Mouse (Mus musculus) liver, embryonic 15.5 days (tissue): Measurements from ENCODE around the gene Slc38a1. TPM values are rescaled to one million over a fixed set of nuclear protein-coding genes. Genes with fewer than 3 reads are reported as not detected.
A peak's percentile ranks its signal among the peaks of the same experiment; 100 is the strongest.

Experiments used
- ATAC-seq: fragments of 200-750 bp; cut with Nextera tagmentation; 2 replicates; pipeline ENCODE4 v1.8.0; 2017; ENCODE audit warnings: moderate number of reproducible peaks, mild to moderate bottlenecking, moderate library complexity; ENCODE audit not compliant: insufficient read depth
- H3K27ac ChIP-seq: fragments of 300-500 bp; sonication (generic); replicated peaks from 2 replicates; pipeline ENCODE4 v1.5.1; 2015; ENCODE audit warnings: mild to moderate bottlenecking, inconsistent platforms
- H3K27me3 ChIP-seq: fragments of 300-500 bp; sonication (generic); 2 replicates; pipeline ENCODE4 v1.6.1; 2015; ENCODE audit warnings: mild to moderate bottlenecking, inconsistent platforms
- H3K36me3 ChIP-seq: fragments of 300-500 bp; sonication (generic); replicated peaks from 2 replicates; pipeline ENCODE4 v1.6.1; 2015; ENCODE audit warnings: moderate library complexity, mild to moderate bottlenecking, inconsistent platforms
- H3K4me1 ChIP-seq: fragments of 300-500 bp; sonication (generic); replicated peaks from 2 replicates; pipeline ENCODE4 v1.6.1; 2015; ENCODE audit warnings: inconsistent platforms
- H3K4me2 ChIP-seq: fragments of 300-500 bp; sonication (generic); 2 replicates; pipeline ENCODE4 v1.6.1; 2015; ENCODE audit warnings: moderate library complexity, mild to moderate bottlenecking, inconsistent platforms
- H3K4me3 ChIP-seq: fragments of 300-500 bp; sonication (generic); replicated peaks from 2 replicates; pipeline ENCODE4 v1.5.1; 2015; ENCODE audit warnings: mild to moderate bottlenecking, inconsistent platforms
- H3K9ac ChIP-seq: fragments of 300-500 bp; sonication (generic); 2 replicates; pipeline ENCODE4 v1.6.1; 2015; ENCODE audit warnings: moderate library complexity, mild to moderate bottlenecking, inconsistent platforms
- H3K9me3 ChIP-seq: fragments of 300-500 bp; sonication (generic); replicated peaks from 2 replicates; pipeline ENCODE4 v1.6.1; 2016; ENCODE audit warnings: inconsistent platforms
- WGBS: fragments of 180-500 bp; shearing (Covaris S2); methylation state at CpG from one replicate; pipeline ENCODE4 v1.1.7; 2015; ENCODE audit warnings: mixed read lengths; ENCODE audit not compliant: insufficient replicate concordance; 5-methylcytosine and 5-hydroxymethylcytosine counted together
- polyA plus RNA-seq: library from polyadenylated mRNA; unstranded; fragments of >200 nt; fragmentation: Nextera tagmentation; extraction: Ambion mirVana; gene quantifications from 2 replicates; pipeline ENCODE4 v1.2.1, GENCODE M21; 2015

The Slc38a1 gene
- polyA plus RNA-seq, 1 experiment from 2014 or later: 18.2 TPM

GRCm38 (mm10) chr15:96551569-96552380 is 90.9 kb downstream of the Slc38a1 start:
- no peak overlapping the region for H3K9ac ChIP-seq
- ATAC-seq: peak; percentile 40; the same call in 1 of the 2 replicates
- H3K4me2 ChIP-seq: no peak overlapping the region
- no peaks in the 10 kb centered on the region for H3K9me3 ChIP-seq
- H3K36me3 ChIP-seq: no peaks in the 10 kb centered on the region
- H3K27me3 ChIP-seq: no peaks in the 10 kb centered on the region
- no peaks in the 10 kb centered on the region for H3K4me1 ChIP-seq
- no peak overlapping the region for H3K27ac ChIP-seq
- H3K4me3 ChIP-seq: no peak overlapping the region
- 51% methylated on average over 9 of the region's 9 CpGs for WGBS

GRCm38 (mm10) chr15:96551107-96551506 is 91.6 kb downstream of the Slc38a1 start:
- WGBS: 70% methylated on average over 8 of the region's 8 CpGs
- ATAC-seq: no peak
- Histone ChIP-seq H3K4me1 (no peaks in the 10 kb centered on the region), H3K27me3 (no peaks in the 10 kb centered on the region), H3K27ac (no peak overlapping the region), H3K4me3 (no peak overlapping the region), H3K9ac (no peak overlapping the region), H3K4me2 (no peak overlapping the region), H3K9me3 (no peaks in the 10 kb centered on the region), H3K36me3 (no peaks in the 10 kb centered on the region)

- Histone ChIP-seq H3K27me3 (no peaks in the 10 kb centered on the region), H3K27ac (no peak overlapping the region), H3K4me1 (no peaks in the 10 kb centered on the region), H3K4me2 (no peak overlapping the region), H3K36me3 (no peaks in the 10 kb centered on the region), H3K9ac (no peak overlapping the region), H3K4me3 (no peak overlapping the region), H3K9me3 (no peaks in the 10 kb centered on the region)
- WGBS: 64% methylated on average over 9 of the region's 9 CpGs
- ATAC-seq: no peak
These were observed 94.3 kb downstream of the Slc38a1 start for GRCm38 (mm10) chr15:96548363-96548762.

GRCm38 (mm10) chr15:96547256-96548195 is 95.2 kb downstream of the Slc38a1 start:
- Histone ChIP-seq H3K4me1 (no peaks in the 10 kb centered on the region), H3K27me3 (no peaks in the 10 kb centered on the region), H3K9me3 (no peaks in the 10 kb centered on the region), H3K4me2 (no peak overlapping the region), H3K9ac (no peak overlapping the region), H3K36me3 (no peaks in the 10 kb centered on the region), H3K4me3 (no peak overlapping the region), H3K27ac (no peak overlapping the region)
- WGBS: 70% methylated on average over 21 of the region's 21 CpGs
- ATAC-seq: no peak

- Histone ChIP-seq H3K4me3 (peak overlapping the region; percentile 33), H3K36me3 (no peaks in the 10 kb centered on the region), H3K4me2 (peak overlapping the region; percentile 52), H3K27me3 (no peaks in the 10 kb centered on the region), H3K27ac (no peak overlapping the region), H3K9ac (no peak overlapping the region), H3K9me3 (no peaks in the 10 kb centered on the region), H3K4me1 (no peaks in the 10 kb centered on the region)
- under 1% methylated on average over 24 of the region's 24 CpGs for WGBS
- no peak for ATAC-seq
These were observed 99.4 kb downstream of the Slc38a1 start for GRCm38 (mm10) chr15:96543181-96543828.

- no peaks in the 10 kb centered on the region for H3K4me1 ChIP-seq
These were observed 100.6 kb downstream of the Slc38a1 start for GRCm38 (mm10) chr15:96542135-96542534.

GRCm38 (mm10) chr15:96537272-96537671 is 105.4 kb downstream of the Slc38a1 start:
- Histone ChIP-seq H3K9ac (no peak overlapping the region), H3K27ac (no peak overlapping the region), H3K4me2 (no peak overlapping the region), H3K27me3 (no peaks in the 10 kb centered on the region), H3K36me3 (no peaks in the 10 kb centered on the region), H3K9me3 (no peaks in the 10 kb centered on the region), H3K4me1 (no peaks in the 10 kb centered on the region), H3K4me3 (no peak overlapping the region)
- 78% methylated on average over 11 of the region's 11 CpGs for WGBS
- no peak for ATAC-seq

More at GRCm38 (mm10) chr15:96542135-96542534, 100.6 kb downstream of the Slc38a1 start:
- Histone ChIP-seq H3K36me3 (no peaks in the 10 kb centered on the region), H3K4me2 (no peak overlapping the region), H3K9me3 (no peaks in the 10 kb centered on the region), H3K9ac (no peak overlapping the region), H3K4me3 (no peak overlapping the region), H3K27ac (no peak overlapping the region), H3K27me3 (no peaks in the 10 kb centered on the region)
- 65% methylated on average over 8 of the region's 8 CpGs for WGBS
- ATAC-seq: no peak

- Histone ChIP-seq H3K27ac (no peak overlapping the region), H3K36me3 (no peaks in the 10 kb centered on the region), H3K27me3 (no peaks in the 10 kb centered on the region), H3K9me3 (no peaks in the 10 kb centered on the region), H3K4me2 (no peak overlapping the region), H3K4me3 (no peak overlapping the region), H3K9ac (no peak overlapping the region), H3K4me1 (no peaks in the 10 kb centered on the region)
- ATAC-seq: no peak
- 74% methylated on average over 7 of the region's 7 CpGs for WGBS
These were observed 106.3 kb downstream of the Slc38a1 start for GRCm38 (mm10) chr15:96536412-96536811.

- no peak for ATAC-seq
- Histone ChIP-seq H3K4me1 (no peaks in the 10 kb centered on the region), H3K27ac (no peak overlapping the region), H3K36me3 (no peaks in the 10 kb centered on the region), H3K9me3 (no peaks in the 10 kb centered on the region), H3K4me3 (no peak overlapping the region), H3K27me3 (no peaks in the 10 kb centered on the region), H3K4me2 (no peak overlapping the region), H3K9ac (no peak overlapping the region)
- 24% methylated on average over 6 of the region's 6 CpGs for WGBS
These were observed 115.0 kb downstream of the Slc38a1 start for GRCm38 (mm10) chr15:96527686-96528085.

- Histone ChIP-seq H3K4me1 (no peaks in the 10 kb centered on the region), H3K27me3 (no peaks in the 10 kb centered on the region), H3K27ac (no peak overlapping the region), H3K4me2 (no peak overlapping the region), H3K9ac (no peak overlapping the region), H3K36me3 (no peaks in the 10 kb centered on the region), H3K4me3 (no peak overlapping the region), H3K9me3 (no peaks in the 10 kb centered on the region)
- 68% methylated on average over 9 of the region's 9 CpGs for WGBS
- ATAC-seq: no peak
These were observed 118.4 kb downstream of the Slc38a1 start for GRCm38 (mm10) chr15:96524239-96524738.
